Mouse (Mus musculus): ENCODE data around the gene Appl2. TPM values are rescaled to one million over a fixed set of nuclear protein-coding genes. Genes with fewer than 3 reads are reported as not detected.
"Not testable (repeated sequence)": the region's sequence is repeated elsewhere in the genome, so short reads cannot be mapped to it uniquely, and the experiment has no call there.

Appl2 gene
- total and polyA plus RNA-seq, 3 experiments = 25.7 to 41.4 (median 40.7) TPM

DNA sequence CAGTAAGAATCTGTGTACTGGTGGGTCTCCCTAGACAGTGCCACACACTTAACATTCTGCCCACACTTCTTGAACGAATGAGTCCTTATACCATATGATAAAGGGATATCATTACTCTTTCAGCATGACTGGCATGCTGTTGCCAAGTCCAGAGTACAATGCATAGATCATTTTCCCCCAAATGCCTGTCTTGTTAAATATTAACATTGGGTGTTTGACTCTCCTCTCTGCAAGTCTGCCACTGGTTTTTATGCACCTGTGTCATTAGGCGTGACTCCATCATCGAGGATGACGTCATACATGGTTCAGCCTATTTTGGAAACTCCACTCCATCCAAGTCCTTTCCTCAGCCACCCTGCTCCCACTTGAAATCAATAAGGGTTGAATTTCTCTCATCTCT, 18.0 kb upstream of the Appl2 start:
- H3K27ac ChIP-seq = no peak overlapping the region
- no peak for TF ChIP-seq POLR2A (IDR thresholded peaks at IDR 0.05; ENCODE audit: insufficient read depth, low read depth, low read length)
- DNase-seq = no peak
- H3K79me2 ChIP-seq (replicated peaks; ENCODE audit: control insufficient read depth, insufficient read depth, low read length) = no peaks in the 10 kb centered on the region
- no peaks in the 10 kb centered on the region for H3K27me3 ChIP-seq (ENCODE audit: control insufficient read depth, insufficient read depth, low read length)
- no peak overlapping the region for H3K9ac ChIP-seq (ENCODE audit: low read depth, low read length)
- intact Hi-C loops (cut with DNase I) = no loop called here
- H3K4me3 ChIP-seq = no peak overlapping the region
- WGBS = 80% methylated on average over 4 of the region's 4 CpGs
- H3K4me1 ChIP-seq (ENCODE audit: control insufficient read depth, insufficient read depth, low read length) = no peaks in the 10 kb centered on the region
- no peaks in the 10 kb centered on the region for H3K36me3 ChIP-seq (ENCODE audit: control insufficient read depth, insufficient read depth, low read length)

DNA sequence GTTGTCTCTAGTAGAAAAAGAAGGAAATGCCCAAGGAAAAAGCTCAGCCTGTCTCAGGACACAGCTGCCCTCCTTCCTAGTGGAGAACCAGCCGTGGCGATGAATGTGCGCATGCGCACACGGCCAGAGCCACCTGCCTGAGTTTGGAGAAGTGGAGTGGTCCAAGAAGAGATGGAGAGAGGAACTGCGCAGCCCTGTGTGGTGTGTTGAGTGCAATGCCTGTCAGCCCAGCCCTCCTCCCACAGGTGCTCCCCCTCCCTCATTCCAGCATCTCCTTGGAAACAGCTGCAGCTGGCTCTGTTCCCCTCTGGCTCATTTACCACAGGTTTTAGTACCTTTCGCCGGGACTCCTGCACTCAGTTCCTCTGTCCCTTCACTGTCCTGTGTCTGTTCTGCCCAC, 13.4 kb upstream of the Appl2 start:
- TF ChIP-seq EP300 (IDR thresholded peaks at IDR 0.05; ENCODE audit: insufficient read depth, low read depth, low read length) = no peak
- DNase-seq = no peak
- Histone ChIP-seq H3K36me3 (ENCODE audit: control insufficient read depth, insufficient read depth, low read length) (no peaks in the 10 kb centered on the region), H3K9ac (ENCODE audit: low read depth, low read length) (no peak overlapping the region), H3K79me2 (replicated peaks; ENCODE audit: control insufficient read depth, insufficient read depth, low read length) (no peaks in the 10 kb centered on the region), H3K27me3 (ENCODE audit: control insufficient read depth, insufficient read depth, low read length) (no peaks in the 10 kb centered on the region), H3K4me3 (no peak overlapping the region), H3K27ac (no peak overlapping the region), H3K4me1 (ENCODE audit: control insufficient read depth, insufficient read depth, low read length) (no peaks in the 10 kb centered on the region)
- intact Hi-C loops (cut with DNase I) = no loop called here
- WGBS = 90% methylated on average over 8 of the region's 8 CpGs

DNA sequence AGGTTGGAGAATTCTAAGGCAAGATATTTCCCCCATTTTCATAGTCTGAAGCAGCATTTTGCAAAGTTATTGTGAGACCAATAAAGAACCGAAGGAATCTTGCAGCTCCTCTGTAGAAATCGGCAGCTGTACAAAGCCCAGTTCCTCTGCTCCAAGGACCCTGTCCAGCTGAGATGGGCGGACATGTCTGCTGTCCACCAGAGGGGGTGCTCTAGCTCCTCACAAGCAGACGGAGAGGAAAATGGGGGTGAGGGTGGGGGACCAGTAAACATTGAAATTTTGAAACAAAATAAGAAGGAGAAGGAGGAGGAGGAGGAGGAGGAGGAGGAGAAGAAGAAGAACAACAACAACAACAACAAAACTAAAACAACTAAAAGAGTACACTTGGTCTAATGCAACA, 12.1 kb upstream of the Appl2 start:
- Histone ChIP-seq H3K79me2 (replicated peaks; ENCODE audit: control insufficient read depth, insufficient read depth, low read length) (no peaks in the 10 kb centered on the region), H3K27ac (no peak overlapping the region), H3K4me1 (ENCODE audit: control insufficient read depth, insufficient read depth, low read length) (no peaks in the 10 kb centered on the region), H3K4me3 (no peak overlapping the region), H3K36me3 (ENCODE audit: control insufficient read depth, insufficient read depth, low read length) (no peaks in the 10 kb centered on the region), H3K9ac (ENCODE audit: low read depth, low read length) (no peak overlapping the region), H3K27me3 (ENCODE audit: control insufficient read depth, insufficient read depth, low read length) (no peaks in the 10 kb centered on the region)
- intact Hi-C loops (cut with DNase I) = no loop called here
- DNase-seq = no peak
- 66% methylated on average over 4 of the region's 4 CpGs for WGBS
- no peak for TF ChIP-seq POLR2A (IDR thresholded peaks at IDR 0.05; ENCODE audit: insufficient read depth, low read depth, low read length)
- no peak for TF ChIP-seq EP300 (IDR thresholded peaks at IDR 0.05; ENCODE audit: insufficient read depth, low read depth, low read length)
- TF ChIP-seq CTCF (IDR thresholded peaks at IDR 0.05) = peak; percentile 18; the same call in 1 of the 2 replicates

DNA sequence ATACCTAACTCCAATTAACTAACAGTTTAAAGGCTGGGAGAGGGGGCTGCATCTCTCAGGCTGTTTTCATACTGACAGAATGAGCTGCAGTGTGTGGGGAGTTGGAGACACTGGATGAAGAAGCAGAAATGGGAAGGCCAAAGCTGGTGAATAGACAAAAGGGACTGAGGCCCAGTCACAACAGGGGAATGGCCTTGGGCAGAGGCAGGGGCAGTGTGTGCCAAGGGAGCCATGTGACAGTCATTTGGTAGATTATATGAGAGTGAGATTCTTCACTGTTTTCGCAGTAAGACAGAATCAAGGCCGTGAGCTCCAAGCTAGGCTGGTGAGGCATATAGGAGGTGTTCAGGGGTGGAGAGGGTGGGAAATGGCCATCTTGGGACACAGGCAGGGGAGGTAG, 6.1 kb upstream of the Appl2 start:
- no peaks in the 10 kb centered on the region for H3K4me1 ChIP-seq (ENCODE audit: control insufficient read depth, insufficient read depth, low read length)
- no peak overlapping the region for H3K27ac ChIP-seq
- H3K4me3 ChIP-seq = no peak overlapping the region
- H3K36me3 ChIP-seq (ENCODE audit: control insufficient read depth, insufficient read depth, low read length) = no peaks in the 10 kb centered on the region
- H3K27me3 ChIP-seq (ENCODE audit: control insufficient read depth, insufficient read depth, low read length) = no peaks in the 10 kb centered on the region
- DNase-seq = no peak
- intact Hi-C loops (cut with DNase I) = loop anchor here (5.0 kb wide), 1 partner anchor 123 kb away; no protein-coding TSS in a partner anchor
- 73% methylated on average over 2 of the region's 2 CpGs for WGBS
- H3K9ac ChIP-seq (ENCODE audit: low read depth, low read length) = no peak overlapping the region
- no peaks in the 10 kb centered on the region for H3K79me2 ChIP-seq (replicated peaks; ENCODE audit: control insufficient read depth, insufficient read depth, low read length)
- TF ChIP-seq EP300 (IDR thresholded peaks at IDR 0.05; ENCODE audit: insufficient read depth, low read depth, low read length) (no peak), CTCF (IDR thresholded peaks at IDR 0.05) (no peak), POLR2A (IDR thresholded peaks at IDR 0.05; ENCODE audit: insufficient read depth, low read depth, low read length) (no peak)

DNA sequence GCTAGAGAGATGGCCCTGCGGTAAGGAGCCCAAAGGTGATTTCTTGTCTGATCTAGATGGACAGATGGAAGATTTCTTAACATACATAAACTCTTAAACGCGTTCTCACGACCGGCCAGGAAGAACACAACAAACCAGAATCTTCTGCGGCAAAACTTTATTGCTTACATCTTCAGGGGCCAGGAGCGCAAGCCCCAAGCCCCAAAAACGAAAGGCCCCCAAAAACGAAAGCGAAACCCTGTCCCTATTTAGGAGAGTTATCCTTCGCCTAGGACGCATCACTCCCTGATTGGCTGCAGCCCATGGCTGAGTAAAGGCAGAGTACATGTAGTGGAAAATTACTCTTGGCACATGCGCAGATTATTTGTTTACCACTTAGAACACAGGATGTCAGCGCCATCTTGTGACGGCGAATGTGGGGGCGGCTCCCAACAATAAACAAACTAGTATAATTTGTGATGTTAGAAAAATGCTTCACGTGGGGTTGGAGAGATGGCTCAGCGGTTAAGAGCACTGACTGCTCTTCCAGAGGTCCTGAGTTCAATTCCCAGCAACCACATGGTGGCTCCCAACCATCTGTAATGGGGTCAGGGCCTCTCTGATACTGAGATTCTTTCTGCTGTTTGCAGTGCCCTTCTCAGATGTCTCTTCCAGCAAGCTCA, 3.8 kb upstream of the Appl2 start:
- not testable (repeated sequence) for H3K79me2 ChIP-seq (replicated peaks; ENCODE audit: control insufficient read depth, insufficient read depth, low read length); H3K9ac ChIP-seq (ENCODE audit: low read depth, low read length); H3K27me3 ChIP-seq (ENCODE audit: control insufficient read depth, insufficient read depth, low read length); H3K4me1 ChIP-seq (ENCODE audit: control insufficient read depth, insufficient read depth, low read length); DNase-seq; H3K4me3 ChIP-seq; H3K36me3 ChIP-seq (ENCODE audit: control insufficient read depth, insufficient read depth, low read length); H3K27ac ChIP-seq
- TF ChIP-seq CTCF (IDR thresholded peaks at IDR 0.05) = peak; percentile 11; the same call in 1 of the 2 replicates
- 83% methylated on average over 19 of the region's 19 CpGs for WGBS
- intact Hi-C loops (cut with DNase I) = loop anchor here (5.0 kb wide), 1 partner anchor 125 kb away; no protein-coding TSS in a partner anchor

DNA sequence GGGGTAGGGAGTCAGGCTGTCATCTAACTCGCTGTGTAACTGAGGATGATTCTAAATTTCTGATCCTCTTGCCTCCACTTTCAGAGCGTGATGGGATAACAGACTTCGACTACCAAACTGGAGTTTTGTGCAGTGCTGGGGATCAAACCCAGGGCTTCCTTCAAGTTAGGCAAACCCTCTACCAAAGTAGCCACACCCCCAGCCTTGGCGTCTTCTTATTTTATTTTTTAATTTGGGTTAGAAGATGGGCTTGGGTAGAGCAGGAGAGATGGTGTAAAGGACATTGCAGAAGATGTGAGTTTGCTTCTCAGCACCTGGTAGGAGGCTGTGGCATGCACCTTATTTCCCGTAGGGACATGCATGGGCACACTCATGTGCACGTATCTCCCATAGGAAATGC, 499 bp upstream of the Appl2 start:
- no peaks in the 10 kb centered on the region for H3K27me3 ChIP-seq (ENCODE audit: control insufficient read depth, insufficient read depth, low read length)
- H3K27ac ChIP-seq = no peak overlapping the region; the same call in 1 of the 2 replicates
- no peaks in the 10 kb centered on the region; the same call in 1 of the 2 replicates for H3K79me2 ChIP-seq (replicated peaks; ENCODE audit: control insufficient read depth, insufficient read depth, low read length)
- peak overlapping the region; percentile 84 for H3K4me3 ChIP-seq
- H3K9ac ChIP-seq (ENCODE audit: low read depth, low read length) = peak overlapping the region; percentile 70; the same call in 1 of the 2 replicates
- DNase-seq = no peak
- TF ChIP-seq CTCF (IDR thresholded peaks at IDR 0.05) (no peak), EP300 (IDR thresholded peaks at IDR 0.05; ENCODE audit: insufficient read depth, low read depth, low read length) (no peak), POLR2A (IDR thresholded peaks at IDR 0.05; ENCODE audit: insufficient read depth, low read depth, low read length) (no peak)
- WGBS = 22% methylated on average over 6 of the region's 6 CpGs
- H3K36me3 ChIP-seq (ENCODE audit: control insufficient read depth, insufficient read depth, low read length) = peaks cover 3% of the 10 kb centered on the region; the same call in 1 of the 2 replicates
- intact Hi-C loops (cut with DNase I) = loop anchor here (2.0 to 5.0 kb wide), 2 partner anchors 78 to 104 kb away; no protein-coding TSS in a partner anchor
- peaks cover 16% of the 10 kb centered on the region for H3K4me1 ChIP-seq (ENCODE audit: control insufficient read depth, insufficient read depth, low read length)

All from heart, adult 2 months (tissue).